Mouse (Mus musculus): Measurements from ENCODE around the gene Ece1. TPM values are rescaled to one million over a fixed set of nuclear protein-coding genes. Genes with fewer than 3 reads are reported as not detected.

The Ece1 gene
- total and polyA plus RNA-seq, 3 experiments = under 0.01 to 0.02 TPM; not detected in 1

GRCm38 (mm10) chr4:138013723-138014479, 151.9 kb downstream of the Ece1 start:
- Histone ChIP-seq H3K4me1 (ENCODE audit: insufficient read depth, low read depth, low read length) (peaks cover 49% of the 10 kb centered on the region), H3K27me3 (ENCODE audit: insufficient read depth, low read length) (no peaks in the 10 kb centered on the region), H3K9me3 (replicated peaks) (no peaks in the 10 kb centered on the region), H3K36me3 (replicated peaks) (peaks cover 93% of the 10 kb centered on the region), H3K4me3 (ENCODE audit: low read depth, low read length) (no peak overlapping the region)
- DNase-seq (ENCODE audit: low spot score) = no peak
- TF ChIP-seq CTCF (IDR thresholded peaks at IDR 0.05; ENCODE audit: low read depth, low read length) = no peak
- no peak for TF ChIP-seq POLR2AphosphoS5 (IDR thresholded peaks at IDR 0.05; ENCODE audit: insufficient replicate concordance, low read depth, low read length)
- no peak for TF ChIP-seq TAL1 (conservative IDR thresholded peaks at IDR 0.05; ENCODE audit: low read depth, low read length)
- no peak for TF ChIP-seq GATA1 (IDR thresholded peaks at IDR 0.05; ENCODE audit: borderline replicate concordance, low read length)
- no peak for TF ChIP-seq GATA2 (IDR thresholded peaks at IDR 0.05; ENCODE audit: borderline replicate concordance, low read depth, low read length)
- no peak for ATAC-seq (ENCODE audit: extremely low read depth, insufficient number of reproducible peaks, low FRiP score, poor library complexity, severe bottlenecking)

Other genes starting within 250 kb of the Ece1 start
- gene Rap1gap, start 197.5 kb upstream of the Ece1 start, total RNA-seq (2014; fragmentation: Nextera tagmentation) = not detected in 2 replicates
- gene Rap1gap, start 197.5 kb upstream of the Ece1 start, total RNA-seq (2017) = not detected in 2 replicates
- not detected in 2 replicates for gene Rap1gap, start 197.5 kb upstream of the Ece1 start, polyA plus RNA-seq (2012)
- gene Alpl, start 65.9 kb upstream of the Ece1 start, total RNA-seq (2014; fragmentation: Nextera tagmentation) = not detected in 2 replicates
- 0.06 TPM in 1 of 2 replicates, not detected in the other for gene Alpl, start 65.9 kb upstream of the Ece1 start, total RNA-seq (2017)
- not detected in 2 replicates for gene Alpl, start 65.9 kb upstream of the Ece1 start, polyA plus RNA-seq (2012)
- 77.8 and 97.9 TPM in 2 replicates for gene Eif4g3, start 130.8 kb downstream of the Ece1 start, total RNA-seq (2014; fragmentation: Nextera tagmentation)
- gene Eif4g3, start 130.8 kb downstream of the Ece1 start, total RNA-seq (2017) = 24.7 and 25.5 TPM in 2 replicates
- 72.3 and 85.9 TPM in 2 replicates for gene Eif4g3, start 130.8 kb downstream of the Ece1 start, polyA plus RNA-seq (2012)

Data from G1E (cell line).